Mouse (Mus musculus): Measurements from ENCODE around the gene Stxbp2. TPM values are rescaled to one million over a fixed set of nuclear protein-coding genes. Genes with fewer than 3 reads are reported as not detected.

Gene Stxbp2
- polyA plus RNA-seq, 2 experiments = 37.7 to 55.5 TPM

DNA sequence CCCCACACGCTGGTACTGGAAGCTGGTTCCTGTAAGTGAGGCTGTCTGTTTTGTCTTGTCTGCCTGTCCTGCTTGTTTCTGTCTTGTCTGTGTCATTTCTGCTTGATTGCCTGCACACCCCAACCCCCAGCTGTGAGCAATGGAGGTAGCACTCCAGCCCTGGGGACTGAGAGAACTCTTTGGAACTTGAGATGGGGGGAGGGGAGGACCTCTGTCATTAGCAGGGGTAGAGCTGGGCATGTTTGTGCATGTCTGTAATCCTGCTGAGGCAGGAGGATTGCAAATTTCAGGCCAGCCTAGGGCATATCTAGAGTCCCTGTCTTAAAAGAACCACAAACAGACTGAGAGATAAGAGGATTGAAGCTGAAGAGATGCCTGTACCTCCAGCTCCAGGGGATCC lies 31.5 kb upstream of the Stxbp2 start:
- H3K36me3 ChIP-seq (replicated peaks; ENCODE audit: control insufficient read depth, insufficient read depth, low read depth) = no peaks in the 10 kb centered on the region
- H3K27ac ChIP-seq = no peak overlapping the region
- DNase-seq (ENCODE audit: low read depth in 3 of 3, low spot score in 3 of 3) (no peak), ATAC-seq (ENCODE audit: insufficient read depth) (no peak)
- H3K9ac ChIP-seq (replicated peaks) = no peak overlapping the region
- no peak for TF ChIP-seq EP300 (IDR thresholded peaks at IDR 0.05; ENCODE audit: low read depth)
- no peak for TF ChIP-seq CTCF (IDR thresholded peaks at IDR 0.05; ENCODE audit: low read depth)
- no peak overlapping the region for H3K4me2 ChIP-seq (ENCODE audit: low read depth)
- no peaks in the 10 kb centered on the region for H3K27me3 ChIP-seq (ENCODE audit: control insufficient read depth, insufficient read depth, low read length)
- H3K4me1 ChIP-seq (replicated peaks; ENCODE audit: control insufficient read depth in 2 of 2, insufficient read depth in 2 of 2, low read length in 1 of 2) = no peaks in the 10 kb centered on the region
- H3K4me3 ChIP-seq (ENCODE audit: insufficient read depth in 1 of 2, low read depth in 2 of 2, low read length in 2 of 2) = no peak overlapping the region
- H3K9me3 ChIP-seq (ENCODE audit: control insufficient read depth, low read length) = no peaks in the 10 kb centered on the region
- 50% methylated on average over 1 of the region's 1 CpGs for WGBS (ENCODE audit: insufficient replicate concordance)

DNA sequence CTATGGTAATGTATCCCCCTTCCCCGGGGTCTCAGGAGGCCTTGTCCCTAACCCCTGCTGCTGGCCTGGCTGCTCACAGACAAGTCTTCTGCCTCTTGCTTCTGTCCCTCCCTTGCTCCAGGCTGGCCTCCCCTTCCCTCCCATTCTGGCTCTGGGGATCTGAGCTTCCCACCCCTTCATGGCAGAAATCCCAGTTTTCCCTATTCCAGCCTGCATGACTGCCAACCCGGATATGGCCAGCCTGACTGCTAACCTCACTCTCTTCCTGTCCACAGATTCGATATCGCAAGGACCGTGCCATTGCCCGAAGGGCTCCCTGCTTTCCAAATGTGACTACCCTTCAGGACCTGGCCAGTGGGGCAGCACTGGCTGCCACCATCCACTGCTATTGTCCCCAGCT lies 30.4 kb upstream of the Stxbp2 start:
- no peaks in the 10 kb centered on the region for H3K36me3 ChIP-seq (replicated peaks; ENCODE audit: control insufficient read depth, insufficient read depth, low read depth)
- H3K4me2 ChIP-seq (ENCODE audit: low read depth) = no peak overlapping the region
- no peaks in the 10 kb centered on the region for H3K27me3 ChIP-seq (ENCODE audit: control insufficient read depth, insufficient read depth, low read length)
- H3K9me3 ChIP-seq (ENCODE audit: control insufficient read depth, low read length) = no peaks in the 10 kb centered on the region
- no peak overlapping the region for H3K9ac ChIP-seq (replicated peaks)
- WGBS (ENCODE audit: insufficient replicate concordance) = 73% methylated on average over 6 of the region's 6 CpGs
- H3K4me3 ChIP-seq (ENCODE audit: insufficient read depth in 1 of 2, low read depth in 2 of 2, low read length in 2 of 2) = no peak overlapping the region
- no peak for DNase-seq (ENCODE audit: low read depth in 3 of 3, low spot score in 3 of 3)
- H3K4me1 ChIP-seq (replicated peaks; ENCODE audit: control insufficient read depth in 2 of 2, insufficient read depth in 2 of 2, low read length in 1 of 2) = no peaks in the 10 kb centered on the region
- TF ChIP-seq EP300 (IDR thresholded peaks at IDR 0.05; ENCODE audit: low read depth) (no peak), CTCF (IDR thresholded peaks at IDR 0.05; ENCODE audit: low read depth) (no peak)
- no peak overlapping the region for H3K27ac ChIP-seq
- no peak for ATAC-seq (ENCODE audit: insufficient read depth)

DNA sequence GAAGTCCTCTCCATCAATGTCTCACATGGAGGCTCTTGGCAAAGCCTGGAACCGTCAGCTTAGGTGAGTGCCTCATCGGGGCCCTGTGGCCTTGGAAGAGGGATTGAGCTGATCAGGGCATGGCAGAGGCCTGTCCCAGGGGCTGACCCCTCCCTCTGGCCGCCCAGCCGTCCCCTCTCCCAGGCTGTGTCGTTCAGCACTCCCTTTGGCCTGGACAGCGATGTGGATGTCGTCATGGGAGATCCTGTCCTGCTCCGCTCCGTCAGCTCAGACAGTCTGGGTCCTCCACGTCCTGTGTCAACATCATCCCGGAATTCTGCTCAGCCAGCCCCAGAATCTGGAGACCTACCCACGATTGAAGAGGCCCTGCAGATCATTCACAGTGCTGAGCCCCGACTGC lies 27.3 kb upstream of the Stxbp2 start:
- Histone ChIP-seq H3K9me3 (ENCODE audit: control insufficient read depth, low read length) (no peaks in the 10 kb centered on the region), H3K4me1 (replicated peaks; ENCODE audit: control insufficient read depth in 2 of 2, insufficient read depth in 2 of 2, low read length in 1 of 2) (no peaks in the 10 kb centered on the region), H3K36me3 (replicated peaks; ENCODE audit: control insufficient read depth, insufficient read depth, low read depth) (no peaks in the 10 kb centered on the region), H3K4me2 (ENCODE audit: low read depth) (no peak overlapping the region), H3K27ac (no peak overlapping the region), H3K27me3 (ENCODE audit: control insufficient read depth, insufficient read depth, low read length) (no peaks in the 10 kb centered on the region), H3K9ac (replicated peaks) (no peak overlapping the region), H3K4me3 (ENCODE audit: insufficient read depth in 1 of 2, low read depth in 2 of 2, low read length in 2 of 2) (no peak overlapping the region)
- DNase-seq (ENCODE audit: low read depth in 3 of 3, low spot score in 3 of 3) = no peak
- ATAC-seq (ENCODE audit: insufficient read depth) = no peak
- 68% methylated on average over 13 of the region's 13 CpGs for WGBS (ENCODE audit: insufficient replicate concordance)
- no peak for TF ChIP-seq CTCF (IDR thresholded peaks at IDR 0.05; ENCODE audit: low read depth)
- TF ChIP-seq EP300 (IDR thresholded peaks at IDR 0.05; ENCODE audit: low read depth) = no peak

DNA sequence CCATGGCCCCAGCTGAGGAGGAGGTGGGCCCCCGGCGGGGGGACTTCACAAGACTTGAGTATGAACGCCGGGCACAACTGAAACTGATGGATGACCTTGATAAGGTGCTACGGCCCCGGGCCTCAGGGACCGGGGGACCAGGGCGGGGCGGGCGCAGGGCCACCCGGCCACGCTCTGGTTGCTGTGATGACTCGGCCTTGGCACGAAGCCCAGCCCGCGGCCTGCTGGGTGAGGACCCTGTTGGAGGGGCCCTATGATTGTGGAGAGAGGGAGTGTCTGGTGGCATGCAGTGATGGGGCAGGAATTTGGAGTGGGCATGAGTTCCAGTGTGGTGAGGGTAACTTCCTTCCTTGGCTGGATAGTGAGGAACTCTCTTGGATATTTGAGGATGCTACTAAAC lies 24.2 kb upstream of the Stxbp2 start:
- Histone ChIP-seq H3K36me3 (replicated peaks; ENCODE audit: control insufficient read depth, insufficient read depth, low read depth) (peaks cover 19% of the 10 kb centered on the region), H3K4me3 (ENCODE audit: insufficient read depth in 1 of 2, low read depth in 2 of 2, low read length in 2 of 2) (no peak overlapping the region), H3K4me2 (ENCODE audit: low read depth) (no peak overlapping the region), H3K27ac (no peak overlapping the region), H3K9ac (replicated peaks) (no peak overlapping the region), H3K9me3 (ENCODE audit: control insufficient read depth, low read length) (no peaks in the 10 kb centered on the region), H3K4me1 (replicated peaks; ENCODE audit: control insufficient read depth in 2 of 2, insufficient read depth in 2 of 2, low read length in 1 of 2) (no peaks in the 10 kb centered on the region), H3K27me3 (ENCODE audit: control insufficient read depth, insufficient read depth, low read length) (no peaks in the 10 kb centered on the region)
- WGBS (ENCODE audit: insufficient replicate concordance) = 38% methylated on average over 16 of the region's 16 CpGs
- no peak for ATAC-seq (ENCODE audit: insufficient read depth)
- no peak for DNase-seq (ENCODE audit: low read depth in 3 of 3, low spot score in 3 of 3)
- TF ChIP-seq CTCF (IDR thresholded peaks at IDR 0.05; ENCODE audit: low read depth) (no peak), EP300 (IDR thresholded peaks at IDR 0.05; ENCODE audit: low read depth) (no peak)

DNA sequence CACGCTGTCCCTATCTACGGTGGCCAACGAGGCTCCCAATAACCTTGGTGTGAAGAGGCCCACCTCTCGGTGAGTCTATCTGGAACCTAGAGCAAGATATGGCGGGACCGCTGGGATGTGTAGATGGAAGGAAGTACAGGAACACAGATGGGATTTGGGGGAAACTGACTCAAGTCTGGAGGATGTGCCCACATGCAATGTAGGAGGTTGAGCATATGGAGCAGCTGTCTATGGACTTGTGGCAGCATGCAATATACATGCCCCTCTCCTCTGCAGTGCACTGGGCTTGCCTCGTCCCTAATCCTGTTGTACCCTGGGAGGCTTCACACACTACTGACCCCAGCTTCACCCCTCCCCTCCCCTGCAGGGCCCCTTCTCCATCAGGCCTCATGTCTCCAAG lies 22.9 kb upstream of the Stxbp2 start:
- ATAC-seq (ENCODE audit: insufficient read depth) = no peak
- H3K4me2 ChIP-seq (ENCODE audit: low read depth) = no peak overlapping the region
- H3K36me3 ChIP-seq (replicated peaks; ENCODE audit: control insufficient read depth, insufficient read depth, low read depth) = peaks cover 31% of the 10 kb centered on the region
- H3K9ac ChIP-seq (replicated peaks) = no peak overlapping the region
- WGBS (ENCODE audit: insufficient replicate concordance) = 83% methylated on average over 7 of the region's 7 CpGs
- H3K9me3 ChIP-seq (ENCODE audit: control insufficient read depth, low read length) = no peaks in the 10 kb centered on the region
- TF ChIP-seq CTCF (IDR thresholded peaks at IDR 0.05; ENCODE audit: low read depth) (no peak), EP300 (IDR thresholded peaks at IDR 0.05; ENCODE audit: low read depth) (no peak)
- no peak for DNase-seq (ENCODE audit: low read depth in 3 of 3, low spot score in 3 of 3)
- no peak overlapping the region for H3K27ac ChIP-seq
- no peaks in the 10 kb centered on the region for H3K27me3 ChIP-seq (ENCODE audit: control insufficient read depth, insufficient read depth, low read length)
- H3K4me3 ChIP-seq (ENCODE audit: insufficient read depth in 1 of 2, low read depth in 2 of 2, low read length in 2 of 2) = no peak overlapping the region
- no peaks in the 10 kb centered on the region for H3K4me1 ChIP-seq (replicated peaks; ENCODE audit: control insufficient read depth in 2 of 2, insufficient read depth in 2 of 2, low read length in 1 of 2)

Data from liver, embryonic 14.5 days (tissue).